Mouse (Mus musculus) kidney, adult 2 months (tissue): Measurements from ENCODE around the gene Tent5c.

Experiments used
- CTCF ChIP-seq: fragments of 200-500 bp; conservative IDR thresholded peaks from 2 replicates; pipeline ENCODE4 v1.5.1; 2011; ENCODE audit warnings: low read depth, mild to moderate bottlenecking, control low read depth, low read length, moderate library complexity, mixed read lengths; ENCODE audit not compliant: insufficient read depth, insufficient read length
- POLR2A ChIP-seq: fragments of 200-500 bp; IDR thresholded peaks from one replicate; pipeline ENCODE4 v1.6.1; 2011; ENCODE audit warnings: low read depth, low read length, control low read depth

DNA sequence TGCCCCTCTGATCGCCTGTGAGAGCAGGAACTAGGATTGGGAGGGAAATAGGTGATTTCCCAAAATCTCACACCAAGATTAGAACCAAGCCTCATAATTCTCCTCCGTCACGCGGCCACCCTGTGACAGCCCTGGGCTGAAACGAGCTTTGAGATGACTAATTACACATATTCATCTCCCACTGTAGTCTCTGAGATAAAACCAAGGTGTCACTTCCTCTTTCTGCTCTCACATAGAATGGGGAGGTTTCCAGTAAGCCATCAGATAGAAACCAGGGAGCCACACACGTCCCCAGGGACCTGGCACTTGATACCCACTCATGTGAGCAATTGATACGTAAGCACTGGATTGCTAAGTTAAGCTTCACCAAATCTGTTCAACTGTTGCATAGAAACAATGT is 52.4 kb downstream of the Tent5c start:
- no peak for TF ChIP-seq CTCF
- TF ChIP-seq POLR2A = no peak
